Mouse (Mus musculus) myocyte (in vitro differentiated cells): Measurements from ENCODE around the gene Hfe. TPM values are rescaled to one million over a fixed set of nuclear protein-coding genes. Genes with fewer than 3 reads are reported as not detected.

Source experiments
- H3K27me3 ChIP-seq: one replicate; pipeline ENCODE4 v1.6.1; 2011; ENCODE audit not compliant: control insufficient read depth, insufficient read depth, insufficient read length
- H3K36me3 ChIP-seq: one replicate; pipeline ENCODE4 v1.6.1; 2011; ENCODE audit not compliant: control insufficient read depth, insufficient read depth
- H3K4me2 ChIP-seq: one replicate; pipeline ENCODE4 v1.6.1; 2011; ENCODE audit warnings: low read depth, control low read depth
- H3K4me3 ChIP-seq: one replicate; pipeline ENCODE4 v1.5.1; 2011; ENCODE audit warnings: mild to moderate bottlenecking, control low read depth, moderate library complexity
- H3K79me2 ChIP-seq: one replicate; pipeline ENCODE4 v1.6.1; 2011; ENCODE audit not compliant: control insufficient read depth, insufficient read depth
- H3ac ChIP-seq: one replicate; pipeline ENCODE4 v1.6.1; 2011; ENCODE audit not compliant: control insufficient read depth, insufficient read length
- CEBPB ChIP-seq: IDR thresholded peaks from 2 replicates; pipeline ENCODE4 v1.6.1; 2011; ENCODE audit warnings: mild to moderate bottlenecking, moderate library complexity; ENCODE audit not compliant: poor library complexity, insufficient read depth, severe bottlenecking
- E2F4 ChIP-seq: IDR thresholded peaks from one replicate; pipeline ENCODE4 v1.6.1; 2011; ENCODE audit warnings: mild to moderate bottlenecking, control low read depth, moderate library complexity; ENCODE audit not compliant: insufficient read depth
- MAX ChIP-seq: IDR thresholded peaks from one replicate; pipeline ENCODE4 v1.6.1; 2011; ENCODE audit warnings: low read depth, mild to moderate bottlenecking, control low read depth
- MYOD1 ChIP-seq, 3 experiments: IDR thresholded peaks; one replicate each; pipeline ENCODE4 v1.6.1; 2011; ENCODE audit warnings: control low read depth in 2 of 3, low read depth in 2 of 3, mild to moderate bottlenecking in 2 of 3, moderate library complexity in 1 of 3; ENCODE audit not compliant: insufficient read length in 2 of 3, control insufficient read depth in 1 of 3
- MYOG ChIP-seq, 3 experiments: IDR thresholded peaks; one replicate each; pipeline ENCODE4 v1.6.1; 2011; ENCODE audit warnings: control low read depth in 2 of 3, low read depth in 2 of 3, mild to moderate bottlenecking in 2 of 3; ENCODE audit not compliant: insufficient read length in 2 of 3, control insufficient read depth in 1 of 3, insufficient read depth in 1 of 3
- POLR2A ChIP-seq: IDR thresholded peaks from one replicate; pipeline ENCODE4 v1.6.1; 2011; ENCODE audit warnings: low read depth, mild to moderate bottlenecking, control low read depth, moderate library complexity; ENCODE audit not compliant: insufficient read length
- POLR2AphosphoS2 ChIP-seq: IDR thresholded peaks from one replicate; pipeline ENCODE4 v1.6.1; 2011; ENCODE audit warnings: low read depth, control low read depth; ENCODE audit not compliant: insufficient read length
- REST ChIP-seq: IDR thresholded peaks from one replicate; pipeline ENCODE4 v1.6.1; 2011; ENCODE audit warnings: mild to moderate bottlenecking, control low read depth, moderate library complexity; ENCODE audit not compliant: insufficient read depth, insufficient read length
- SRF ChIP-seq: IDR thresholded peaks from one replicate; pipeline ENCODE4 v1.6.1; 2011; ENCODE audit warnings: low read depth; ENCODE audit not compliant: control insufficient read depth, insufficient read length
- TCF12 ChIP-seq: IDR thresholded peaks from one replicate; pipeline ENCODE4 v1.6.1; 2011; ENCODE audit warnings: mild to moderate bottlenecking, control low read depth; ENCODE audit not compliant: poor library complexity, insufficient read depth, severe bottlenecking
- TCF3 ChIP-seq: IDR thresholded peaks from one replicate; pipeline ENCODE4 v1.6.1; 2011; ENCODE audit warnings: low read depth, control low read depth; ENCODE audit not compliant: insufficient read length
- USF1 ChIP-seq: IDR thresholded peaks from one replicate; pipeline ENCODE4 v1.6.1; 2011; ENCODE audit warnings: low read depth, mild to moderate bottlenecking, control low read depth, moderate library complexity
- polyA plus RNA-seq: library from polyadenylated mRNA; unstranded; fragments of >200 nt; fragmentation: generic; extraction: Trizol; gene quantifications from one replicate; pipeline ENCODE4 v1.2.1, GENCODE M21; 2012; ENCODE audit warnings: missing spikeins

Gene Hfe
- polyA plus RNA-seq, 1 experiment = 5.1 TPM

DNA sequence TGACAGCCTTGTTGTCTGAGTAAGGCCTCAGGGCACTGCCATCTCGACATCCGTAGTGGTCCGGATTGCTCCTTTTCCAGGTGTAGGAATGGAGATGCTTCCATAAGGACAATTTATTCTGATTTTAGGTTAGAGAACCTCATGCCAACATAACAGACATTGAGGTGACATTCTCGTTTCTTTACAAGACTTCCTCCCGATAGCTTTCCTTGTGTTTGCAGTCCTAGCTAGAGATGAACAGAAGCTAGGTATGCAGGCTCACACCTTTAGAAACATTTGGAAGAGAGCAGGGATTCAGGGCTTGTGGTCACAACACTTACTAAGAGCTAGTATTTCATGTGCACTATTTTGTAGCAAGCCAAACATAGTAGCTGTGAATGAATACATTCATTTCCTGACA is 32.6 kb upstream of the Hfe start:
- no peaks in the 10 kb centered on the region for H3K79me2 ChIP-seq
- no peaks in the 10 kb centered on the region for H3K36me3 ChIP-seq
- H3K4me2 ChIP-seq = no peak overlapping the region
- no peak overlapping the region for H3K4me3 ChIP-seq
- no peak for TF ChIP-seq CEBPB
- no peaks in the 10 kb centered on the region for H3K27me3 ChIP-seq
- no peak overlapping the region for H3ac ChIP-seq

- H3K4me3 ChIP-seq = no peak overlapping the region
- no peaks in the 10 kb centered on the region for H3K79me2 ChIP-seq
- TF ChIP-seq MYOD1 (IDR thresholded peaks at IDR 0.05; ENCODE audit: control insufficient read depth in 1 of 3, insufficient read length in 2 of 3, low read depth in 2 of 3) (no peak), POLR2AphosphoS2 (no peak), POLR2A (no peak), CEBPB (no peak), SRF (no peak)
- H3ac ChIP-seq = no peak overlapping the region
- no peaks in the 10 kb centered on the region for H3K27me3 ChIP-seq
- peak overlapping the region; percentile 44 for H3K4me2 ChIP-seq
- H3K36me3 ChIP-seq = no peaks in the 10 kb centered on the region
Measured at GRCm38 (mm10) chr13:23742007-23742406, 31.4 kb upstream of the Hfe start.

DNA sequence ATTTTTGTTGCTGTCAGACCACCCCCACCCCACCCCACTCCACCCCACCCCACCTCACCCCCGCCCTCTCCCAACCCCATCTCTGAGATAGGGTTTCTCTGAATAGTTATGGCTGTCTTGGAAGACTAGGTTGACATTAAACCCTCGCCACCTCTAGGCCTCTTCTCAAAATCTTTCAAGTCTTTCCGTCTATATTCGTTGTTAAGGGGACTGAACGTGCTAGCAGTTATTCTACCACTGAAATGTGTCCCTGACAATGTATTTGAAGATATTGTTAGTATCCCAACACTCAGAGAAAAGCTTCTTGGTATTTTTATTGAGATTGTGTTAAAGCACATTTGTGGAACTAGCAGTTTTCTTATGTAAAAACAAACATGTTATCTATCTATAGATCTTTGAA is 30.3 kb upstream of the Hfe start:
- Histone ChIP-seq H3K36me3 (no peaks in the 10 kb centered on the region), H3K79me2 (no peaks in the 10 kb centered on the region), H3K27me3 (no peaks in the 10 kb centered on the region), H3K4me3 (peak overlapping the region; percentile 47), H3ac (no peak overlapping the region), H3K4me2 (peak overlapping the region; percentile 55)
- TF ChIP-seq MYOG (IDR thresholded peaks at IDR 0.05; ENCODE audit: control insufficient read depth in 1 of 3, insufficient read depth in 1 of 3, insufficient read length in 2 of 3, low read depth in 2 of 3) = no peak
- TF ChIP-seq MAX = no peak
- TF ChIP-seq POLR2A = no peak
- no peak for TF ChIP-seq TCF12
- TF ChIP-seq CEBPB = no peak
- TF ChIP-seq POLR2AphosphoS2 = no peak

- Histone ChIP-seq H3K4me2 (peak overlapping the region; percentile 85), H3K27me3 (no peaks in the 10 kb centered on the region), H3K4me3 (peak overlapping the region; percentile 47), H3ac (no peak overlapping the region), H3K36me3 (no peaks in the 10 kb centered on the region), H3K79me2 (no peaks in the 10 kb centered on the region)
- no peak for TF ChIP-seq MYOD1 (IDR thresholded peaks at IDR 0.05; ENCODE audit: control insufficient read depth in 1 of 3, insufficient read length in 2 of 3, low read depth in 2 of 3)
- no peak for TF ChIP-seq TCF3
- TF ChIP-seq CEBPB = no peak
- TF ChIP-seq MAX = no peak
- TF ChIP-seq SRF = no peak
- TF ChIP-seq REST = no peak
- TF ChIP-seq MYOG (IDR thresholded peaks at IDR 0.05; ENCODE audit: control insufficient read depth in 1 of 3, insufficient read depth in 1 of 3, insufficient read length in 2 of 3, low read depth in 2 of 3) = no peak
- TF ChIP-seq POLR2AphosphoS2 = no peak
- TF ChIP-seq USF1 = no peak
- TF ChIP-seq POLR2A = no peak
- TF ChIP-seq E2F4 = no peak
- TF ChIP-seq TCF12 = no peak
Measured at GRCm38 (mm10) chr13:23740256-23740840, 29.7 kb upstream of the Hfe start.

DNA sequence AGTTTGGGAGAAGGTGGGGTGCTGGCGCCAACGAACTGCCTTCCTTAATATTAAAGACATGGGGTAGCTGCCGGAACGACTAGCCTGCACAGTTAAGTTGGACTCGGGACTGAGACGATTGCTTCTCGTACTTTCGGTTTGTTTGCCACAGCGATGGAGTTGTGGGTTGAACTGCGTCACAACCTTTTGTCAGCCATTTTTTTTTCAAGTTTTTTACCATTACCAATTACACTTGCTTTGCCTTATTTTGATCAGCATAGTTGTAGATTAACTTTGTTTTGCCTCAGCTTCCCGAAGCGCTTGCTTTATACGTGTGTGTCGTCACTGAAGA is 29.2 kb upstream of the Hfe start:
- Histone ChIP-seq H3K4me3 (peak overlapping the region; percentile 47), H3K27me3 (no peaks in the 10 kb centered on the region), H3K79me2 (no peaks in the 10 kb centered on the region), H3K36me3 (no peaks in the 10 kb centered on the region), H3ac (no peak overlapping the region), H3K4me2 (peak overlapping the region; percentile 85)
- TF ChIP-seq POLR2A (peak; percentile 8), SRF (no peak), POLR2AphosphoS2 (peak; percentile 74), REST (no peak), CEBPB (no peak)
